Mouse (Mus musculus): ENCODE measurements around the gene Tymp.
A peak's percentile ranks its signal among the peaks of the same experiment; 100 is the strongest.

Tymp gene

DNA sequence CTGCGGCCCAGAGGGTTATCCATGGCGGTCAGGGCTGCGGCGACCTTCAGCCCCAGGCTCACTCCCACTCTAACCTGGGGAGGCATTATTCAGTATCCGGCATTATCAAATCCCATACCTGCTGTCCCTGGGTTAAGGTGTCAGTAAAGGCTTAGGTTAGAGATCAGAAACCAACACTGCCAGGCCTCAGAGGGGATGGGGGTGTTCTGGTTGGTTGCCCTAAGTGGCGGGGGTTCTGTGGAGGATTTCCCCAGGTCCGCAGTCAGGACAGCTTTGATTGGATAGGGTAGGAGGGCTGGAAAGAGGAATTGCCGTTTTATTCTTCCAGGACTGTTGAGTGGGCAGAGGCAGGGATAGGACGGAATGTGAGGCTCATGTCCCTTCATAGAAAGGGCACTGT is 2.5 kb downstream of the Tymp start:
- DNase-seq (ENCODE audit: low read depth, low spot score) = no peak

DNA sequence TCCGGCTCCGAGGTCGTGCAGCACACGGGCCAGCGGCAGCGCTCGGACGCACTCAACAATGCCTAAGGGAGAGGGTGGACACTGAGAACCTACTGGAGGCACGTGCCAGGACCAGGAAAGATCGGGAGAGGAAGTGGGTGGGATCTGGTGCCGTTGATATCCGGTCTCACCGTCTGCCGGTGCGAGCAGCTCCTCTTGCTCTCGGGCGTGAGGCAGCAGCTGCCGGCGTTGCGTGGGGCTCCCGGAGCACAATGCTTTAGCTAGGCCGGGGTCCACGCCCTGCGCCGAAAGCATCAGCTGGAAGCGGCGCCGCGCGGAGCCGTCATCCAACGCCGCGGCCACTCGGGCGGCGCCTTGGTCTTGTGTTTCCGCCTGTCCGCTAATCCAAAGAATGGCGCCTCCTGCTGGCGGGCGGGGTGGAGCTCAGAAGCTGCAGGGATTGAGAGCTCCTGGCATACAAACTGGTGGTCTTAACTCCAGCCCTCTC is 3.0 kb downstream of the Tymp start, which contains the start of gene Sco2:
Sco2 (minus strand) TSS at position 85 of the 487 bp plus-strand sequence.
- peak; percentile 76 for DNase-seq (ENCODE audit: low read depth, low spot score)

- DNase-seq (ENCODE audit: low read depth, low spot score) = peak; percentile 68
Measured at GRCm38 (mm10) chr15:89373027-89373761, 3.6 kb downstream of the Tymp start.

GRCm38 (mm10) chr15:89372536-89372935 is 4.3 kb downstream of the Tymp start:
- DNase-seq (ENCODE audit: low read depth, low spot score) = no peak

- no peak for DNase-seq (ENCODE audit: low read depth, low spot score)
Measured at GRCm38 (mm10) chr15:89372068-89372467, 4.8 kb downstream of the Tymp start.

DNA sequence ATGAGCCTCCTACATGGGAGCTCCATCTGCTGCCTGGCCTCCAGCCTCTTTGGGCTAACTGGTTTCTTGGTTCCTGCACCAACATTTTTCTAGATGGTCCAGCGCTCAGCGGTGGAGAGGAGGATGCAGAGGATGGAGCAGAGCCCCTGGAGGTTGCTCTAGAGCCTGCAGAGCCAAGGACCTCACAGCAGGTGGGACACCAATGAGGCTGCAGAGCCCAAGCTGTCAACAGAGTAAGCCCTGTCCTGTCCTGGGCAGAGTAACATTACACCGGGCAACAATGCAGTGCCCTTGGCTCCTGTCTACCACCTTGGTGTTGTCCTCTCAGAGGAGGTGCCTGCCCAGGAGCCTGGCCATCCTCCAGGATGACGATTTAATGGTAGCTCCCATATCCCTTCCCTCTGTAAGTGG is 11.7 kb downstream of the Tymp start:
- DNase-seq (ENCODE audit: low read depth, low spot score) = no peak

- DNase-seq (ENCODE audit: low read depth, low spot score) = no peak
Measured at GRCm38 (mm10) chr15:89363051-89363450, 13.8 kb downstream of the Tymp start.

DNA sequence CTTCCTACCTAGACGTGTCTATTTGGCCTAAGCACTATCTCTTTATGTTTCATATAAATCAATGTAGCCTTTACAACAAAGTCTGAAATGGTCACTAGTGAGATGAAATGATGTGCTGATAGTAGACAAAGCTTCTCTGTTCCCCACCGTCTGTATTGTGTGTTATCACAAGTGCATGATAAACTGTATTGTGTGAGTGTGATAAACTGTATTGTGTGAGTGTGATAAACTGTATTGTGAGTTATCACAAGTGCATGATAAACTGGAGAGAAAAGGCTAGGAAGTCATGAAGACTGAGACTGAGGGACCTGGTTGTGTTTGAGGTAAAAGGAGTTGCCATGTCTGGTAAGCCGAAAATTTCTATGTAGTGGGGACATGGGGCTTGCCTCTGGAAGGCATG is 18.1 kb downstream of the Tymp start:
- DNase-seq (ENCODE audit: low read depth, low spot score) = no peak

GRCm38 (mm10) chr15:89356372-89356771 is 20.5 kb downstream of the Tymp start:
- peak; percentile 68 for DNase-seq (ENCODE audit: low read depth, low spot score)

- peak; percentile 95 for DNase-seq (ENCODE audit: low read depth, low spot score)
Measured at GRCm38 (mm10) chr15:89355241-89356187, 21.3 kb downstream of the Tymp start, which contains the start of the genes Lmf2 and Ncaph2. TSS of gene Lmf2 (minus strand) at chr15:89355659. TSS of gene Ncaph2 (plus strand) at chr15:89355719.

DNA sequence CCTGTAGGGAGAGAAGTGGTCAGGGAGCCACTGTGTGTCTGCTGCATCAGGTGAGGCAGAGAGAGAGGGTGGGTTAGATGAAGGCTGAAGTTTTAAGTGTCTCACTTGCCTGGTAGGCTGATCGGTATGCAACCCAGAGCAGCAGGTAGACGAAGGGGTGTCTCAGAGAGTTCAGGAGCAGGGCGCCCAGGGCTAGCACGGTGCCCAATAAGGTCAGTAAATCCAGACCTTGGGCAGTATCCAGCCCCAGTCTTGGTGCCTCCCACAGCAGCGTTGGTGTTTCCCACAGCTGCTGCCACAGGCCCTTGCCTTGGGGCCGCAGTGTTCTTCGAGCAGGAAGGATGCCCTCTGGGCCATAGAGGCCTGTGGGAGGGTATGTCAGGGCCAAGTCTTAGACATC is 22.4 kb downstream of the Tymp start:
- no peak for DNase-seq (ENCODE audit: low read depth, low spot score)

GRCm38 (mm10) chr15:89353837-89354236 is 23.0 kb downstream of the Tymp start:
- no peak for DNase-seq (ENCODE audit: low read depth, low spot score)

DNA sequence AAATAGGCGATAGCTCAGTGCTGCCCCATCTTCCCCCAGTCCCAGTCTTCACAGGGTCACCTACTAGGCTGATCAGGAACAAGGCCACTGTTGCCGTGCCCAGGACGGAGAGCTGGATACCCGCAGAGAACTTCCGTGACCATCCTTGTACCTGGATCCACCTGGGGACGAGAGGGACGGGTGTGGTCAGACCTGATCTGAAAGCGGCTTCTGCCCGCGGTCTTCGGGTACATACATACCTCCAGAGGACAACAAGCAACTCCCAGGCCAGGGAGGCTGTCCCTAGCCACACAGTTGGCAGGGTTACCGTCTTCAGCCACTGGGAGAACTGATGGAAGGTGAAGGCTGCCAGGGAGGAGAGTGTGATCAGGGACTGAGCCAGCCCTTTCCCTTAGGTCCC is 24.0 kb downstream of the Tymp start:
- no peak for DNase-seq (ENCODE audit: low read depth, low spot score)

DNA sequence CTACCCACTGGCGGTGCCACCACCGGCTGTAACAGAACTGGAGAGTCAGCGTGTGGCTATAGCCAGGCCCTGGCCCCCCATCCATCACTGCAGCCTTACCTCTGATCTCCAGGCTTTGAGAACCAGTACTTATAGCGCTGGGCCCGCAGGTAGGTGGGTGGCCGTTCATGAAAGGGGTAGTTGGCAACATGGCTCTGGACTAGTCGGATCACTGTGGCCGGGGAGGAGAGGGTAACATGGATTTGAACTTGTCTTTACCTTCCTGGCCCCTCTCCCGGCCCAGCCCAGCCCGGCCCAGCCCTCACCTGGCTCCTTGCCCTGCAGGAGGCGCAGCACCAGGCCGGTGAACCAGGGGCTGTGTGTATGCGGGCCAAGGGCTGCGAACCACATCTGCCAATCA is 24.8 kb downstream of the Tymp start:
- no peak for DNase-seq (ENCODE audit: low read depth, low spot score)

DNA sequence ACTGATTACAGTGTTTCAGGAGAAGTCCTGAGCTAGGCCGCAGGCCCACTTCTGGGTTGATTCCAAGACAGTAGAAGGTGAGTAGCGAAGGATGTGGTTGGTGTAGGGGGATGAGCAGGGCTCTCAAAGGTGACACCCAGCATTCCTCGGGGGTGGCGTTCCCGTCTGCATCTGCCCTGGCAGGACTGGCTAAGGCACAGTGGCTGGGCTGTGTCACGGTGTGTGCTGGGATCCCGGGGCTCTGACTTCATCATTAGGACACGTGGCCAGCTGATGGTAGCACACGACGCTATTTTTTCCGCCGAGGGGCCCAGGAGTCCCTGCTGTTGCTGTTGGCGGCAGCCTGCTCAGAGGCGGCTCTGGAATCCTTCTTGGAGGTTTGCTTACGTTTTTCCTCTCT is 25.5 kb downstream of the Tymp start:
- DNase-seq (ENCODE audit: low read depth, low spot score) = no peak

GRCm38 (mm10) chr15:89350447-89350846 is 26.4 kb downstream of the Tymp start:
- DNase-seq (ENCODE audit: low read depth, low spot score) = no peak

GRCm38 (mm10) chr15:89343325-89343724 is 33.5 kb downstream of the Tymp start:
- DNase-seq (ENCODE audit: low read depth, low spot score) = no peak

- no peak for DNase-seq (ENCODE audit: low read depth, low spot score)
Measured at GRCm38 (mm10) chr15:89341678-89342077, 35.2 kb downstream of the Tymp start.

DNA sequence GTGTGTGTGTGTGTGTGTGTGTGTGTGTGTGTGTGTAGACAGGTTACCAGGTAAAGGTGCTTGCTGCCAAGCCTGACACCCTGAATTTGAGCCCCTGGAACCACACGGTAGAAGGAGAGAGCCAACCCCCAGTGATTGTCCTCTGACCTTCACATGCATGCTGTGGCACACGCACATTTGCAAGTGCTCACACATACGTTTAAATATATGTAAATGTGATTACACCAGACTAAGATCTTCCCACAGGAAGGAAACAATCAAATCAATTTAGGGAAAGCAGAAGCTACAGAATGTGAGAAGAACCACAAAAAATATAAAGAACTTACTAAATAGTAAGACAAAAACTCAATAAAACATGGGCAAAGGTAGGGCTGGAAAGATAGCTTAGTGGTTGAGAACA is 36.7 kb downstream of the Tymp start:
- DNase-seq (ENCODE audit: low read depth, low spot score) = no peak

GRCm38 (mm10) chr15:89339696-89340095 is 37.1 kb downstream of the Tymp start:
- DNase-seq (ENCODE audit: low read depth, low spot score) = no peak

GRCm38 (mm10) chr15:89336422-89336821 is 40.4 kb downstream of the Tymp start:
- no peak for DNase-seq (ENCODE audit: low read depth, low spot score)

GRCm38 (mm10) chr15:89334774-89335537 is 41.9 kb downstream of the Tymp start:
- DNase-seq (ENCODE audit: low read depth, low spot score) = no peak
